Mouse (Mus musculus) testis, adult 2 months (tissue): Measurements from ENCODE around the gene Nkx6-1.

ENCODE experiments used
- CTCF ChIP-seq: fragments of 200-500 bp; IDR thresholded peaks from 2 replicates; pipeline ENCODE4 v1.5.1; 2012; ENCODE audit warnings: low read depth, mild to moderate bottlenecking, inconsistent platforms, low read length, moderate library complexity; ENCODE audit not compliant: control insufficient read depth, insufficient read depth, insufficient replicate concordance
- POLR2A ChIP-seq: fragments of 200-500 bp; IDR thresholded peaks from 2 replicates; pipeline ENCODE4 v1.6.1; 2012; ENCODE audit warnings: low read depth, mild to moderate bottlenecking, inconsistent platforms, low read length, moderate library complexity; ENCODE audit not compliant: control insufficient read depth

DNA sequence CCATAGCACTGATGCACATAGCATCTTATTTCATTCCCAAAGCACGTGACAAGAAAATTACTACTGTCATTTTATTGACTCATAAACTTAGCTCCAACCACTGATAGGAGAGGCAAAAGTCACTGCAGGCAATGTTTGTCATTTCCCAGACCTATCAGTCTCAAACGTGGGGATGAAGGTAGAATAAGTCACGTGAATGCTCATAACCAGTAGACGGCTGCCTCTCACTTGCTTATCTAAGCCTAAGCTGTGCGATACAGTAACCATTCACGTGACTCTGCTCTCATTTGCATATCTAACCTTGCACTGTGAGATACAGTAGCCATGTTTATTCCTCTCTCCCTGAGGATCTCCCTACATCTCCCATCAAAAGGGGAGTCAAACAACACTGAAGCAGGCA lies 15.5 kb upstream of the Nkx6-1 start:
- TF ChIP-seq POLR2A (no peak), CTCF (no peak)
